Mouse (Mus musculus): ENCODE data around the gene Tmem206. TPM values are rescaled to one million over a fixed set of nuclear protein-coding genes. Genes with fewer than 3 reads are reported as not detected.

Tmem206 gene
- polyA plus RNA-seq, 2 experiments, result 4.1 to 6.3 TPM

DNA sequence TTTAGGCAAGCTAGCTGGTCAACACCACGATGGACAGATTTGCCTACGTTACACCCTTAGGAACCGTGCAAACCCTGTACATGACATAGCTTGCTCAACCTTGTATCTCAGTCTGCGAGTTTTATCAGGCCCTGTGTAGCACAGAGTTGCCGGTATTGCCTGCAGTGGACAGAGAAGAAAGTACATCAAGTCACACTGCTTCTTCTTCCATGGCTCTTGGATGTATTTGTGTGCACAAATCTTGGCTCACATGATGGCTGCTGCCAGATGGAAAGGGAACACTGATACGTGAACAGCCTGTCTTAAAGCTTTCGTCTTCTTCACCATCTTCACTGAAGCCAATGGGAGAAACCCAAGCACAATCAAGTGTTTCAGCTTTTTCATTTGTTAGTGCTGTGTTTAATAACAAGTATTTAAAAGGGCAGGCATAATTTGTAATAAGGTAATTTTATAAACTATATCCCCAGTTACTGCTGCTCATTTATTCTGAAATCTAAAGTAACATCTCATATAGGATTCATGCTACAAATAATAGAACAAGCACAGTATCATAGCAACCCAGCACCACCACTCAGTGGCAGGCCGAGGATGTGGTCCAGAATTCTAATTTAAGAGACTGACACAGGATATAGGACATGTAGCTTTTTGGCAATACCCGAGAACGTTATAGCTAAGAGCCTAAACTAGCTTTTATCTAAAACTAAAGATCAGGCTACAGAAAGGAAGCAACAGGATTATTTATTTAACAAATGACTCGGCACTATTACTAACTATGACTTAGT, 56.4 kb downstream of the Tmem206 start:
- TF ChIP-seq CTCF (IDR thresholded peaks at IDR 0.05; ENCODE audit: low read depth) (no peak), EP300 (IDR thresholded peaks at IDR 0.05; ENCODE audit: low read depth) (no peak)
- no peak for ATAC-seq (ENCODE audit: insufficient read depth)
- Histone ChIP-seq H3K9me3 (ENCODE audit: control insufficient read depth, low read length) (no peaks in the 10 kb centered on the region), H3K9ac (replicated peaks) (no peak overlapping the region), H3K36me3 (replicated peaks; ENCODE audit: control insufficient read depth, insufficient read depth, low read depth) (no peaks in the 10 kb centered on the region; the same call in 1 of the 2 replicates), H3K4me3 (ENCODE audit: insufficient read depth in 1 of 2, low read depth in 2 of 2, low read length in 2 of 2) (no peak overlapping the region), H3K27ac (no peak overlapping the region), H3K4me1 (replicated peaks; ENCODE audit: control insufficient read depth in 2 of 2, insufficient read depth in 2 of 2, low read length in 1 of 2) (peaks cover 2 to 3% of the 10 kb centered on the region in 2 experiments; a peak in 1 of 4 replicates), H3K27me3 (ENCODE audit: control insufficient read depth, insufficient read depth, low read length) (no peaks in the 10 kb centered on the region), H3K4me2 (ENCODE audit: low read depth) (no peak overlapping the region)
- DNase-seq (ENCODE audit: low read depth in 3 of 3, low spot score in 3 of 3), result no peak
- 66% methylated on average over 11 of the region's 11 CpGs for WGBS (ENCODE audit: insufficient replicate concordance)

DNA sequence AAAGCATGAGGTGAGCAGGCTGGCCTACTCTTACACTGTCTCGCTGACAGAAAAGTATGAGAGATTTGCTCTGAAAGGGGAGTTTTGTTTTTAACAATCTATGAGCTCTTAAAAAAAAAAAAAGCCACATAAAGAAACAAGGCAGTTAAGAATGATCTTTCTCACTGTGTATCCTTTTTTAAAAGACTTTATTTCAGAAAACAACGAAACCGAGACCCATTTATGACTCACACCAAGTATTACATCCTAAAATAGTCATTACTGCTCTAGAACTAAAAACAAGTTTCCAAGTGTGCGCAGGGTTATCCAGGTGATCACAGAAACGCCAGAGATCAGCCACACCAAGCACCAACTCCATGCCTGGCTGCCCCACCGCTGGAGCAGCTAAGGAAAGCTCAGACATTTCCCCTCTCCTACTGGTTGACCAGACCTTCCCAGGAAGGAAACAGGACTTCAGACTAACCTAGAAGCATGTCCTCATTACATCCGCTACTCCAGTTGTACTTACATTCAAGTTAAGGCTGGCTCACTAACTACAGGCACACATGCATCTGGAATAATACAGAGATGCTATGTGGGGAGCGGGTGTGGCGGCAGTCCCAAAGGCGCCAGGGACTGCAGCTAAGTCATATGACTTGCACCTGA, 59.2 kb downstream of the Tmem206 start:
- no peaks in the 10 kb centered on the region for H3K9me3 ChIP-seq (ENCODE audit: control insufficient read depth, low read length)
- H3K4me1 ChIP-seq (replicated peaks; ENCODE audit: control insufficient read depth in 2 of 2, insufficient read depth in 2 of 2, low read length in 1 of 2), result peaks cover 0 to 3% of the 10 kb centered on the region in 2 experiments; a peak in 1 of 4 replicates
- no peaks in the 10 kb centered on the region; the same call in 1 of the 2 replicates for H3K36me3 ChIP-seq (replicated peaks; ENCODE audit: control insufficient read depth, insufficient read depth, low read depth)
- H3K9ac ChIP-seq (replicated peaks), result no peak overlapping the region
- TF ChIP-seq CTCF (IDR thresholded peaks at IDR 0.05; ENCODE audit: low read depth), result no peak
- TF ChIP-seq EP300 (IDR thresholded peaks at IDR 0.05; ENCODE audit: low read depth), result no peak
- no peaks in the 10 kb centered on the region for H3K27me3 ChIP-seq (ENCODE audit: control insufficient read depth, insufficient read depth, low read length)
- H3K4me2 ChIP-seq (ENCODE audit: low read depth), result no peak overlapping the region
- no peak overlapping the region for H3K27ac ChIP-seq
- ATAC-seq (ENCODE audit: insufficient read depth) (no peak), DNase-seq (ENCODE audit: low read depth in 3 of 3, low spot score in 3 of 3) (no peak)
- WGBS (ENCODE audit: insufficient replicate concordance), result 87% methylated on average over 10 of the region's 10 CpGs
- no peak overlapping the region for H3K4me3 ChIP-seq (ENCODE audit: insufficient read depth in 1 of 2, low read depth in 2 of 2, low read length in 2 of 2)

DNA sequence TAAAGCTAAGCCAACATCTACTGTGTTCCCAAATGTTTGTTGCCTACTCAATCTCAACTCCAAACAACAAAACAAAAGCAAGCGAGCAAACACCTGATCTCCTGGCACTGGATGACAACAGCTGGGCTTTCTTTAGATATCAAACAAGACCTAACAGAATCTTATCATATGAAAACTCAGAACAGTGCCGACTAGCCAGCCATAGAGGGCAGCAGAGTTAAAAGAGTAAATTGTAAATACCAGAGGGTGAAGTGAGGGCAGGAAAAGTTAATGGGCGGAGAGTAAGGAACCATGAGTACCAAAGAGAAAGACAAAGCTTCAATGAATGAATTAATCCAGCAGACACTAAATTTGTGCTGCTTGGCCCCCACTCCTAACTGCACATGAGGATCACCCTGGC, 65.6 kb downstream of the Tmem206 start:
- Histone ChIP-seq H3K9ac (replicated peaks) (no peak overlapping the region), H3K36me3 (replicated peaks; ENCODE audit: control insufficient read depth, insufficient read depth, low read depth) (no peaks in the 10 kb centered on the region), H3K4me3 (ENCODE audit: insufficient read depth in 1 of 2, low read depth in 2 of 2, low read length in 2 of 2) (no peak overlapping the region), H3K4me2 (ENCODE audit: low read depth) (no peak overlapping the region), H3K27me3 (ENCODE audit: control insufficient read depth, insufficient read depth, low read length) (no peaks in the 10 kb centered on the region), H3K4me1 (replicated peaks; ENCODE audit: control insufficient read depth in 2 of 2, insufficient read depth in 2 of 2, low read length in 1 of 2) (peaks cover 6 to 8% of the 10 kb centered on the region in 2 experiments; a peak in 2 of 4 replicates), H3K27ac (no peak overlapping the region), H3K9me3 (ENCODE audit: control insufficient read depth, low read length) (no peaks in the 10 kb centered on the region)
- WGBS (ENCODE audit: insufficient replicate concordance), result 19% methylated on average over 3 of the region's 3 CpGs
- TF ChIP-seq CTCF (IDR thresholded peaks at IDR 0.05; ENCODE audit: low read depth) (peak; percentile 70), EP300 (IDR thresholded peaks at IDR 0.05; ENCODE audit: low read depth) (no peak)
- ATAC-seq (ENCODE audit: insufficient read depth) (no peak), DNase-seq (ENCODE audit: low read depth in 3 of 3, low spot score in 3 of 3) (peak; percentile 47 to 57 (median 49))

DNA sequence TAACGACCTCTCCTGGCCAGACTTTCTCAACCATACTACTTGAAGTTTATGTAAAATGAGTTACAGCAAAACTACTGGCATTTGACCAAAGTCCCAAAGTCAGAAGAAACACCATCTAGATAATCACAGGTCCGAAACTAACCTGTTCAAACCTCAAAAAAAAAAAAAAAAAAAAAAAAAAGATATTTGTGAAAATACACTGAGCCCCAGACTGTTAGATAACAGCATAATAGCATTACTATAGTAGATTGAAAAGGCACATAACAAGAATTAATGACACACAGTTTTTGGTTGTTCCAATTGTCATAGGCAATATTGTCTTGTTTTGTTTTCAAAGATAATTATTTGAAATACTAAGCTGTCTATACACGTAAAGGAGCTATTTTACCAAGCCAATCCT, 67.8 kb downstream of the Tmem206 start:
- no peak overlapping the region; the same call in 1 of the 2 replicates for H3K4me2 ChIP-seq (ENCODE audit: low read depth)
- no peak overlapping the region for H3K9ac ChIP-seq (replicated peaks)
- H3K4me1 ChIP-seq (replicated peaks; ENCODE audit: control insufficient read depth in 2 of 2, insufficient read depth in 2 of 2, low read length in 1 of 2), result peaks cover 8% of the 10 kb centered on the region in 2 experiments; a peak in 2 of 4 replicates
- ATAC-seq (ENCODE audit: insufficient read depth) (no peak), DNase-seq (ENCODE audit: low read depth in 3 of 3, low spot score in 3 of 3) (no peak)
- H3K36me3 ChIP-seq (replicated peaks; ENCODE audit: control insufficient read depth, insufficient read depth, low read depth), result no peaks in the 10 kb centered on the region
- H3K27me3 ChIP-seq (ENCODE audit: control insufficient read depth, insufficient read depth, low read length), result no peaks in the 10 kb centered on the region
- H3K4me3 ChIP-seq (ENCODE audit: insufficient read depth in 1 of 2, low read depth in 2 of 2, low read length in 2 of 2), result no peak overlapping the region
- no peak overlapping the region for H3K27ac ChIP-seq
- 50% methylated on average over 3 of the region's 3 CpGs for WGBS (ENCODE audit: insufficient replicate concordance)
- no peaks in the 10 kb centered on the region for H3K9me3 ChIP-seq (ENCODE audit: control insufficient read depth, low read length)
- TF ChIP-seq EP300 (IDR thresholded peaks at IDR 0.05; ENCODE audit: low read depth) (no peak), CTCF (IDR thresholded peaks at IDR 0.05; ENCODE audit: low read depth) (no peak)

DNA sequence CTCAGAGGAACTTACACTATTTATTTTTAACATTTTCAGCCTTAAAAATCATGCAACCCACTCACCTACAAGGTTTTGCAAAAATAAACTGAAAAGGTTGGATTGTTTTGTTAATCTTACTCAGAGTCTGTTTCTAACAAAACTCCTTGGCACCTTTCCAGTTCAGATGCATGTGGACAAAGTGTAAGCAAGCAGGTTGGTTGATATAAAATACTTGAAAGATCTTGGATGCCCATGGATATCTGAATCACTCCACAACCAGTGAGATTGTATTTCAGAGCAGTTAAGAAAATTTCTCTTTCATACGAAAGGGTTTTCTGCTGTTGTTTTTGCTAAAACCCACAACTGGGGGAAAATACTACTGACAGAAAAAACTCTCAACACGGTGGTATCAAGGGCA, 68.4 kb downstream of the Tmem206 start:
- no peaks in the 10 kb centered on the region for H3K9me3 ChIP-seq (ENCODE audit: control insufficient read depth, low read length)
- DNase-seq (ENCODE audit: low read depth in 3 of 3, low spot score in 3 of 3) (no peak), ATAC-seq (ENCODE audit: insufficient read depth) (no peak)
- H3K27ac ChIP-seq, result no peak overlapping the region
- 24% methylated on average over 2 of the region's 2 CpGs for WGBS (ENCODE audit: insufficient replicate concordance)
- peaks cover 8% of the 10 kb centered on the region in 2 experiments; a peak in 2 of 4 replicates for H3K4me1 ChIP-seq (replicated peaks; ENCODE audit: control insufficient read depth in 2 of 2, insufficient read depth in 2 of 2, low read length in 1 of 2)
- H3K36me3 ChIP-seq (replicated peaks; ENCODE audit: control insufficient read depth, insufficient read depth, low read depth), result no peaks in the 10 kb centered on the region
- no peaks in the 10 kb centered on the region for H3K27me3 ChIP-seq (ENCODE audit: control insufficient read depth, insufficient read depth, low read length)
- H3K4me2 ChIP-seq (ENCODE audit: low read depth), result peak overlapping the region; percentile 75
- H3K4me3 ChIP-seq (ENCODE audit: insufficient read depth in 1 of 2, low read depth in 2 of 2, low read length in 2 of 2), result peak overlapping the region in 1 of 2 experiments; percentile 90; a peak in 2 of 4 replicates
- TF ChIP-seq CTCF (IDR thresholded peaks at IDR 0.05; ENCODE audit: low read depth), result no peak
- TF ChIP-seq EP300 (IDR thresholded peaks at IDR 0.05; ENCODE audit: low read depth), result no peak
- H3K9ac ChIP-seq (replicated peaks), result peak overlapping the region; percentile 18; the same call in 1 of the 2 replicates

Measured in liver, embryonic 14.5 days (tissue).